Mouse (Mus musculus) spleen, adult 2 months (tissue): ENCODE data around the gene Hnrnpk.

Source experiments
- CTCF ChIP-seq: fragments of 200-500 bp; IDR thresholded peaks from 2 replicates; pipeline ENCODE4 v1.5.1; 2011; ENCODE audit warnings: mild to moderate bottlenecking, inconsistent platforms; ENCODE audit not compliant: insufficient read depth, insufficient read length, insufficient replicate concordance; ENCODE audit errors: extremely low read depth
- POLR2A ChIP-seq: fragments of 200-500 bp; IDR thresholded peaks from 2 replicates; pipeline ENCODE4 v1.6.1; 2011; ENCODE audit warnings: low read depth, low read length, inconsistent platforms

- no peak for TF ChIP-seq CTCF
- TF ChIP-seq POLR2A: no peak
These were observed 58.6 kb downstream of the Hnrnpk start for GRCm38 (mm10) chr13:58344505-58344904.
